Mouse (Mus musculus) hindbrain, postnatal 0 days (tissue): ENCODE measurements at regions not wholly inside any gene's neighbourhood (a gene's known extent, or its start where the extent isn't known, plus 50 kb on each side); places are given as distances from the start of the nearest gene placed in this dataset.

Experiments used
- ATAC-seq: fragments of 200-750 bp; cut with Nextera tagmentation; 2 replicates; pipeline ENCODE4 v1.8.0; 2017; ENCODE audit warnings: mild to moderate bottlenecking, moderate TSS enrichment, moderate library complexity
- DNase-seq: peaks from one replicate; pipeline ENCODE4 v3.0.0-alpha.2; 2015; ENCODE audit warnings: low spot score
- H3K27ac ChIP-seq: fragments of 300-500 bp; sonication (generic); 2 replicates; pipeline ENCODE4 v1.5.1; 2014; ENCODE audit warnings: mild to moderate bottlenecking
- H3K27me3 ChIP-seq: fragments of 300-500 bp; sonication (generic); 2 replicates; pipeline ENCODE4 v1.6.1; 2014; ENCODE audit warnings: low read length, mixed read lengths; ENCODE audit not compliant: insufficient read depth
- H3K36me3 ChIP-seq: fragments of 300-500 bp; sonication (generic); 2 replicates; pipeline ENCODE4 v1.6.1; 2014; ENCODE audit warnings: low read length, mixed read lengths; ENCODE audit not compliant: insufficient read depth
- H3K4me1 ChIP-seq: fragments of 300-500 bp; sonication (generic); 2 replicates; pipeline ENCODE4 v1.6.1; 2014; ENCODE audit warnings: antibody characterized with exemption, low read length, mixed read lengths; ENCODE audit not compliant: insufficient read depth
- H3K4me2 ChIP-seq: fragments of 300-500 bp; sonication (generic); 2 replicates; pipeline ENCODE4 v1.6.1; 2014; ENCODE audit warnings: low read depth, mild to moderate bottlenecking, low read length, moderate library complexity, mixed read lengths
- H3K4me3 ChIP-seq: fragments of 300-500 bp; sonication (generic); 2 replicates; pipeline ENCODE4 v1.5.1; 2014; ENCODE audit warnings: low read length
- H3K9ac ChIP-seq: fragments of 300-500 bp; sonication (generic); replicated peaks from 2 replicates; pipeline ENCODE4 v1.6.1; 2014; ENCODE audit warnings: mild to moderate bottlenecking, low read length, moderate library complexity, mixed read lengths
- H3K9me3 ChIP-seq: fragments of 300-500 bp; sonication (generic); 2 replicates; pipeline ENCODE4 v1.6.1; 2016; ENCODE audit warnings: low read length, mixed read lengths
- CTCF ChIP-seq: IDR thresholded peaks from 2 replicates; pipeline ENCODE4 v1.5.1; 2016; ENCODE audit warnings: antibody characterized with exemption, control low read depth, low read depth
- WGBS: fragments of 180-500 bp; shearing (Covaris S2); extraction: QIAGEN DNeasy Blood & Tissue Kit; methylation state at CpG from one replicate; pipeline ENCODE4 v1.1.7; 2014; 5-methylcytosine and 5-hydroxymethylcytosine counted together

DNA sequence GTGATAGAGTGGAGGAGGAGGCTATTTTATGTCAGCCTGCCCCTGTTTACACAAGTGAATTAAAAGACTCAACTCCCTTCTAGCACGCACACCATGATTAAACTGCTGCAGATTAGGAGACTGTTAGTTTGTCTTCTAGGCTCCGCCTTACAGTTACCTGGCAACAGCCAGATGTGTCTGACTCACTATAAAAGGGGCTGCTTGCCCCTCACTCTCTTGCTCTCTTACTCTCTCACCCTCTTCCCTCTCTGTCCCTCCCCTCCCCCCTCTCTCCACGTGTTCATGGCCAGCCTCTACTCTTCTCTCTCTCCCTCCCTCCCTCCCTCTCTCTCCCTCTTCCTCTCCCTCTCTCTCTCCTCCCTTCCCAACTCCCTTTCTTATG is 69.0 kb upstream of the Smndc1 start:
- H3K27ac ChIP-seq: no peak overlapping the region
- no peak overlapping the region for H3K4me3 ChIP-seq
- H3K4me1 ChIP-seq: peaks cover 5% of the 10 kb centered on the region; the same call in 1 of the 2 replicates
- no peak for TF ChIP-seq CTCF
- ATAC-seq (peak; percentile 58), DNase-seq (peak; percentile 39)
- H3K4me2 ChIP-seq: no peak overlapping the region
- no peaks in the 10 kb centered on the region for H3K27me3 ChIP-seq
- no peaks in the 10 kb centered on the region for H3K36me3 ChIP-seq
- 19% methylated on average over 3 of the region's 3 CpGs for WGBS
- no peaks in the 10 kb centered on the region for H3K9me3 ChIP-seq
- no peak overlapping the region for H3K9ac ChIP-seq

DNA sequence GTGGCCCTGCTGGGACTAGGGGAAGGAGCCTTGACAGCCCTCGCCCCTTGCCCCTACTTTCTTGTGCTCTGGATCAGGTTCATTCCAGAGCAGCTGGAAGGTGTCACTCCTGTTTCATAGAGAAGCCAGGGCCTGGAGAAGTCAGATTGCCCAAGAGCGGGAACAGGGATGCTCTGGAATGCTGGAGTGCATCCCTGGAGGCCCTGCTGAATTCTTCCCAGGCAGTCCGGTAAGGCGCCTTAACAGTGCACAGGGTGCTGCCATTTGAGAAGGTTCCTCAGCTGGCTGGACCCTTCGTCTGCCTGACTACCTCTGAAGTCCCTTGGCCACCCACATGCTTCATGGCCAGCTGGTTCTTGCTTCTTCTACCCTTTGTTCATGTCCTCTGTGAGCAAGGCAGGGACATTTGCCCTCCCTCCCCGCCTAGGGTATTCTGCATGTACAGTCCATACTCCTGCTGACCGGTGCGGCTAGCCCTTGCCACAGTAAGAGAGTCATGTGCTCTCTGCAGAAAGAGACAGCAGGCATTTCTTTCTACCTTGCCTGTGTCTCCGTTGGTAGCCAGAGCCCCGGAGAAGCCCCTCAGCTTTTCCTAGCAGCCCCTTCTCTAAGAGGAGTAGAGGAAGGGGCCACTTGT is 68.5 kb upstream of the Smndc1 start:
- whole genome bisulfite sequencing: 46% methylated on average over 10 of the region's 10 CpGs

DNA sequence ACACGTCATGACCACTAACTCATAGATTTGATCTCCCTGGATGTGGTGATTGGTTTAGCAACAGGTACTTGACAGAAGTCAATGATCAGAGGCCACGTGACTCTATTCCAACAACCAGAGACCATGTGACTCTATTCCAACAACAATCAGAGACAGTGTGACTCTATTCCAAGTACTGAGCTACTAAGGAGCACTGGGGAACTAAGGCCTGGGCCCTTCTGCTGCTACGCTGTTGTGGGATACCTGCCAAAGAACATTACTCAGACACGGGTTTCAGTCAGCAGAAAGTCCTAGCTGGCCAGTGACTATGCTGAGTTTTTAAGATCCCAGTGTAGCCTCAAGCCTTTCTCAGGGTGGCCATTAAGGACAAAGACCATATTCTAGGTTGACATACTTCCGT is 66.3 kb upstream of the Smndc1 start:
- no peak overlapping the region for H3K9ac ChIP-seq
- H3K27me3 ChIP-seq: no peaks in the 10 kb centered on the region
- no peak for ATAC-seq
- H3K9me3 ChIP-seq: no peaks in the 10 kb centered on the region
- DNase-seq: no peak
- no peak overlapping the region for H3K27ac ChIP-seq
- H3K4me2 ChIP-seq: no peak overlapping the region
- 78% methylated on average over 5 of the region's 5 CpGs for WGBS
- H3K4me1 ChIP-seq: peaks cover 10% of the 10 kb centered on the region; the same call in 1 of the 2 replicates
- no peaks in the 10 kb centered on the region for H3K36me3 ChIP-seq
- H3K4me3 ChIP-seq: no peak overlapping the region
- no peak for TF ChIP-seq CTCF

More for the DNA sequence above, 68.5 kb upstream of the Smndc1 start:
- no peak overlapping the region for H3K9ac ChIP-seq
- peak; percentile 21; the same call in 1 of the 2 replicates for ATAC-seq
- H3K27me3 ChIP-seq: no peaks in the 10 kb centered on the region
- peaks cover 5% of the 10 kb centered on the region; the same call in 1 of the 2 replicates for H3K4me1 ChIP-seq
- TF ChIP-seq CTCF: no peak
- peak overlapping the region; percentile 51; the same call in 1 of the 2 replicates for H3K27ac ChIP-seq
- no peaks in the 10 kb centered on the region for H3K9me3 ChIP-seq
- no peak overlapping the region for H3K4me3 ChIP-seq
- no peaks in the 10 kb centered on the region for H3K36me3 ChIP-seq
- no peak for DNase-seq
- no peak overlapping the region for H3K4me2 ChIP-seq

DNA sequence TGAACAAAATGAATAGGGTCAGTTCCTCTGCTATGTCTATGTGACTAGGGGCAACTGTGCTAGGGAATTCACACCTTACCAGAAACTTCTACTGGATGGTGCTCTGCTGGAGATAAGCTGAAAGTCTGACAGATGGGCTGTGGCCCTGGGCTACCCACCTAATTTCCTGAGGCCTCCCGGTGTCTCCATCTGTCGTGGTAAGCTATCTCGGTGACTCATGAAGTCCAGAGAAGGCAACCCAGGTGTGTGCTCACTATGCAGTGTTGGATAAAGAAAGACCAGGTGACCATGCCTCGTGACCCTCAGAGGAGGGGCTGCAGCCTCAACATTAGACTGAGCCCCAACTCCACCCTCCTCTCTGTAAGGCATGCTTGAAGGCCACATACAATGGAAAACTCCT is 64.2 kb upstream of the Smndc1 start:
- H3K9me3 ChIP-seq: no peaks in the 10 kb centered on the region
- 71% methylated on average over 4 of the region's 4 CpGs for WGBS

DNA sequence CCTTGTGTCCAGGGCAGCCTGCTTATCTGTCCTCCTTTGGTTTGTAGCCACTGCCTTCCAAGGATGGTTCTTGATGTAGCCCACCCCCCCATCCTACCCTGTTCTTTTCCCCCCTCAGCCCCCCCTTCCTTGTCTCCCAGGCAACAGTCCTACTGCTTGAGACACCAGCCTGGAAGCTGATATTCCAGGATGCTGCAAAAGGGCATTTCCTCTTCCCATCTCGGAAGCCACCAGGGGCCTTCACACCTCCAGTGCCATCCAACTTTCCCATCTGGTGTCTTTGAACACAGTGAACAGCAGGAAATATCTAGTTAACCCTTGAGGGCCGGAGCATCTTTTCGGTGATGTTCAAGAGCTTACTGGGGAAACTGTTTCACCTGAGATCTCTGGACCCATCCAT is 63.7 kb upstream of the Smndc1 start:
- H3K9me3 ChIP-seq: no peaks in the 10 kb centered on the region
- TF ChIP-seq CTCF: no peak
- H3K27ac ChIP-seq: peak overlapping the region; percentile 65
- ATAC-seq (peak; percentile 73), DNase-seq (peak; percentile 82)
- no peak overlapping the region for H3K4me3 ChIP-seq
- H3K4me2 ChIP-seq: no peak overlapping the region
- H3K4me1 ChIP-seq: peaks cover 12% of the 10 kb centered on the region; the same call in 1 of the 2 replicates
- WGBS: 45% methylated on average over 3 of the region's 3 CpGs
- no peaks in the 10 kb centered on the region for H3K27me3 ChIP-seq
- H3K36me3 ChIP-seq: no peaks in the 10 kb centered on the region
- no peak overlapping the region for H3K9ac ChIP-seq

More for the DNA sequence above, 64.2 kb upstream of the Smndc1 start:
- Histone ChIP-seq H3K4me3 (no peak overlapping the region), H3K9ac (no peak overlapping the region), H3K36me3 (no peaks in the 10 kb centered on the region), H3K4me1 (peaks cover 14% of the 10 kb centered on the region; the same call in 1 of the 2 replicates), H3K27me3 (no peaks in the 10 kb centered on the region), H3K27ac (peak overlapping the region; percentile 65), H3K4me2 (no peak overlapping the region)
- DNase-seq: no peak
- ATAC-seq: 0 out of 2 replicates have a peak, but pooled peaks have one; percentile 19
- TF ChIP-seq CTCF: no peak

DNA sequence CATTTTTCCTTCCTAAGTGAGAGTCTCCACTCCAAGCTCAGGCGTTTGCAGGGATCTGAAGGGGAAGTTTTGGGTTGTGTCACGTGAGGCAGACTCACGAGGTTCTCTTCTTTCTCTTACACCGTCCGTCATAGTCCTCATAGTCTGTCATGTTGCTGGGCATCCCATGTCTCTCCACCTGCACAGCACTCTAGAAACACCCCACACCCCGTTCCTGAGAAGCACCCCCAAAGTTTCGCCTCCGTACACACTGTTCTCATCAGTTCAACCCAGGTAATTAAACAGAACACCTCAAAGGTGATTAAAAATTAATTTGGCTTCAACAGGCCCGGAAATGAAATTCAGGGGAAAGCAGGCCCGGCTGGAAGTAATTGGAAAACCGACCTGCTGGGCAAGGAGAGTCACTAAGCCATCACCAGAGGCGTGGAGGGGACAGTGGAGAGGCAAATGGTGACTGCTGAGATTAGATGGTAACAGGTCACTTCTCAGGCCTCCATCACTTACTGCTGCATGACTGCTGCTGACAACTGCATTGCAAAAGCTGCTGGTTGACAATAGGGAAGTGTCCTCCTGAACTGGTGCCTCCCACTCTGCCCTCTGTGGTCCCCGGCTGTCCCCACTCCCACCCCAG is 63.1 kb upstream of the Smndc1 start:
- no peak overlapping the region for H3K4me3 ChIP-seq
- no peaks in the 10 kb centered on the region for H3K27me3 ChIP-seq
- no peak for TF ChIP-seq CTCF
- H3K9ac ChIP-seq: no peak overlapping the region
- peaks cover 10% of the 10 kb centered on the region; the same call in 1 of the 2 replicates for H3K4me1 ChIP-seq
- H3K27ac ChIP-seq: peak overlapping the region; percentile 65
- no peak overlapping the region for H3K4me2 ChIP-seq
- H3K9me3 ChIP-seq: no peaks in the 10 kb centered on the region
- ATAC-seq (peak; percentile 67), DNase-seq (peak; percentile 41)
- WGBS: 54% methylated on average over 13 of the region's 13 CpGs
- H3K36me3 ChIP-seq: no peaks in the 10 kb centered on the region

DNA sequence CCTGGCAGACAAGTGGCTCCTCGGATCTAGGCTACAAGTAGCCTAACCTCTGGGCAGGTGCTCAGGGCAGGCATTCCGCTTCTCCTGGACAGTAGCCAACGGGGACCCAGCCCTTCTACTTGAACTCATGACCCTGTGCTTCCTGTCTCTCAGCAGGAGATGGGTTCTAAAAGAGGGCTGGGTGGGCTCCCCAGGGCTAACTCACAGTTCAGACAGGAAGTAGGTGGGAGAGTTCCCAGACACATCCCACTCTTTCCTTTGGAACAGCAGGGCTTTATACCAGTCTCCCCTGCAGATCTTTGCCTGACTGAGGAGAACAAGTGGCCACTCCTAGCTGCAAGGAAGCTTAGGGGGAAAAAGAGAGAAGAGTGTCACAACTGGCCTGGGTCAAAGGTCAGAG is 62.0 kb upstream of the Smndc1 start:
- no peak overlapping the region for H3K27ac ChIP-seq
- H3K9me3 ChIP-seq: no peaks in the 10 kb centered on the region
- no peaks in the 10 kb centered on the region for H3K36me3 ChIP-seq
- peaks cover 10% of the 10 kb centered on the region; the same call in 1 of the 2 replicates for H3K4me1 ChIP-seq
- ATAC-seq: no peak
- DNase-seq: no peak
- TF ChIP-seq CTCF: no peak
- 48% methylated on average over 3 of the region's 3 CpGs for WGBS
- no peak overlapping the region for H3K4me2 ChIP-seq
- H3K9ac ChIP-seq: no peak overlapping the region
- H3K4me3 ChIP-seq: no peak overlapping the region
- H3K27me3 ChIP-seq: no peaks in the 10 kb centered on the region
